17 mouse cellular contexts compared by ENCODE assay signal in genomic region chr13:23729192-23729525, GRCm38 (mm10). TPM values are rescaled to one million over a fixed set of nuclear protein-coding genes. Genes with fewer than 3 reads are reported as not detected.
DNase-seq lines count a peak whose midpoint lies in the region; ATAC-seq and TF ChIP-seq lines count a peak whose summit lies in the region.
"Had no signal": no experiment of that assay in that cellular context is flagged by ENCODE, and none has a peak within 500 bp of the region (broad histone marks: within the 10 kb centered on the region; RNA-seq: fewer than 3 reads in every experiment).

No protein-coding gene starts in this region.

- 84% methylated on average over 9 of the region's 9 CpGs for WGBS in heart, postnatal 0 days
- 51% methylated on average over 9 of the region's 9 CpGs for WGBS in liver, postnatal 0 days (ENCODE audit: insufficient replicate concordance)

- DNase-seq in heart, postnatal 0 days (ENCODE audit: low spot score): no peak
- DNase-seq in heart, postnatal 4 days: no peak
- DNase-seq in liver, postnatal 0 days: peak; percentile 11
- peak; percentile 57 for DNase-seq in thymus, postnatal 14 days
- DNase-seq in cerebellum, postnatal 4 days (ENCODE audit: low spot score in 2 of 2): no peak
- DNase-seq: cerebellum, postnatal 36 days; kidney, adult 9 months; left cerebral cortex, postnatal 4 days; lung, postnatal 10 days; retina, postnatal 1 day had no signal

- H3K27me3 ChIP-seq in heart, postnatal 0 days (ENCODE audit: control insufficient read depth, insufficient read depth, low read length): no peaks in the 10 kb centered on the region
- no peaks in the 10 kb centered on the region for H3K27me3 ChIP-seq in liver, postnatal 0 days (ENCODE audit: insufficient read depth, low read length)
- H3K27me3 ChIP-seq: midbrain, embryonic 15.5 days; neural tube, embryonic 13.5 days had no signal

- H3K4me3 ChIP-seq in heart, postnatal 0 days (ENCODE audit: low read depth, low read length): no peak overlapping the region
- H3K4me3 ChIP-seq in liver, postnatal 0 days (ENCODE audit: low read depth, low read length): no peak overlapping the region
- H3K4me3 ChIP-seq: midbrain, embryonic 15.5 days; neural tube, embryonic 13.5 days had no signal

- no peaks in the 10 kb centered on the region for H3K9me3 ChIP-seq in heart, postnatal 0 days (replicated peaks; ENCODE audit: control insufficient read depth, low read length)
- no peaks in the 10 kb centered on the region for H3K9me3 ChIP-seq in liver, postnatal 0 days (ENCODE audit: low read length)
- H3K9me3 ChIP-seq: midbrain, embryonic 15.5 days; neural tube, embryonic 13.5 days had no signal

- no peak for TF ChIP-seq CTCF in heart, postnatal 0 days (IDR thresholded peaks at IDR 0.05; ENCODE audit: low read depth)
- TF ChIP-seq CTCF in liver, postnatal 0 days (IDR thresholded peaks at IDR 0.05; ENCODE audit: low read depth): no peak

- H3K4me1 ChIP-seq in heart, postnatal 0 days (ENCODE audit: control insufficient read depth, insufficient read depth): 0 out of 2 replicates have a peak, but pooled peaks cover 7% of the 10 kb centered on the region
- peaks cover 15% of the 10 kb centered on the region for H3K4me1 ChIP-seq in liver, postnatal 0 days (ENCODE audit: insufficient read depth)
- H3K4me1 ChIP-seq: midbrain, embryonic 15.5 days; neural tube, embryonic 13.5 days had no signal

- peak overlapping the region; percentile 30; the same call in 1 of the 2 replicates for H3K27ac ChIP-seq in heart, postnatal 0 days (ENCODE audit: low read depth)
- H3K27ac ChIP-seq in liver, postnatal 0 days (ENCODE audit: low read depth): peak overlapping the region; percentile 39
- H3K27ac ChIP-seq: hindbrain, postnatal 0 days; midbrain, embryonic 15.5 days; neural tube, embryonic 13.5 days had no signal

- H3K36me3 ChIP-seq in heart, postnatal 0 days (replicated peaks; ENCODE audit: control insufficient read depth, insufficient read depth, low read length): no peaks in the 10 kb centered on the region
- no peaks in the 10 kb centered on the region for H3K36me3 ChIP-seq in liver, postnatal 0 days (replicated peaks; ENCODE audit: insufficient read depth, low read length)
- H3K36me3 ChIP-seq: midbrain, embryonic 15.5 days; neural tube, embryonic 13.5 days had no signal

- TF ChIP-seq EP300 in heart, postnatal 0 days (IDR thresholded peaks at IDR 0.05; ENCODE audit: low read depth): no peak
- no peak for TF ChIP-seq EP300 in liver, postnatal 0 days (IDR thresholded peaks at IDR 0.05; ENCODE audit: low read depth)

- H3K4me2 ChIP-seq in heart, postnatal 0 days (ENCODE audit: low read depth, low read length): no peak overlapping the region
- no peak overlapping the region for H3K4me2 ChIP-seq in liver, postnatal 0 days (ENCODE audit: low read depth, low read length)
- H3K4me2 ChIP-seq: heart, embryonic 11.5 days; midbrain, embryonic 15.5 days; neural tube, embryonic 13.5 days had no signal

- no peak overlapping the region for H3K9ac ChIP-seq in heart, postnatal 0 days (replicated peaks; ENCODE audit: low read depth, low read length)
- no peak overlapping the region for H3K9ac ChIP-seq in liver, postnatal 0 days (replicated peaks)
- H3K9ac ChIP-seq: midbrain, embryonic 15.5 days; neural tube, embryonic 13.5 days had no signal

- no peak for ATAC-seq in heart, postnatal 0 days (ENCODE audit: insufficient read depth, low read depth)
- ATAC-seq in granulocyte monocyte progenitor cell, adult 5-6 weeks (replicated peaks; ENCODE audit: poor library complexity, severe bottlenecking): peak; percentile 76
- no peak for ATAC-seq in liver, postnatal 0 days
- no peak for ATAC-seq in frontal cortex, adult (ENCODE audit: low TSS enrichment)
- ATAC-seq: CD4-positive, CD25-positive, alpha-beta regulatory T cell, adult 4 months; hindbrain, postnatal 0 days; midbrain, embryonic 15.5 days had no signal

RNA-seq across cellular contexts. Expression of gene Hist1h1c, which starts 9.4 kb away (rescaled TPM):
- total RNA-seq in heart, postnatal 0 days (2014; rRNA removed; ENCODE audit: low replicate concordance): 770 and 1,043 TPM in 2 replicates
- polyA plus RNA-seq in heart, postnatal 0 days (2015; fragmentation: Nextera tagmentation; extraction: Ambion mirVana): 73.4 and 101 TPM in 2 replicates
- 100 to 1,000 TPM; 472 to 511 TPM for total RNA-seq in heart, postnatal 4 days (2021)
- total RNA-seq in granulocyte monocyte progenitor cell, adult 5-6 weeks (2014; fragmentation: Nextera tagmentation): 61.8 and 110 TPM in 2 replicates
- 737 and 810 TPM in 2 replicates for total RNA-seq in granulocyte monocyte progenitor cell, adult 5-6 weeks (2017)
- polyA plus RNA-seq in liver, postnatal 0 days (2015; fragmentation: Nextera tagmentation; extraction: Ambion mirVana): 69.6 and 74.1 TPM in 2 replicates

RNA-seq across cellular contexts. Expression of gene Hist1h3c, which starts 16.2 kb away (rescaled TPM):
- total RNA-seq in heart, postnatal 0 days (2014; rRNA removed; ENCODE audit: low replicate concordance): 1,907 and 3,007 TPM in 2 replicates
- 1.2 and 1.3 TPM in 2 replicates for polyA plus RNA-seq in heart, postnatal 0 days (2015; fragmentation: Nextera tagmentation; extraction: Ambion mirVana)
- 100 to 1,000 TPM; 252 to 264 TPM for total RNA-seq in heart, postnatal 4 days (2021)
- total RNA-seq in granulocyte monocyte progenitor cell, adult 5-6 weeks (2014; fragmentation: Nextera tagmentation): 24.5 and 38.0 TPM in 2 replicates
- 507 and 886 TPM in 2 replicates for total RNA-seq in granulocyte monocyte progenitor cell, adult 5-6 weeks (2017)
- 2.8 and 3.5 TPM in 2 replicates for polyA plus RNA-seq in liver, postnatal 0 days (2015; fragmentation: Nextera tagmentation; extraction: Ambion mirVana)

RNA-seq across cellular contexts. Expression of gene Hist1h2bb, which starts 17.4 kb away (rescaled TPM):
- 1,542 and 1,547 TPM in 2 replicates for total RNA-seq in heart, postnatal 0 days (2014; rRNA removed; ENCODE audit: low replicate concordance)
- 0.59 and 0.78 TPM in 2 replicates for polyA plus RNA-seq in heart, postnatal 0 days (2015; fragmentation: Nextera tagmentation; extraction: Ambion mirVana)
- total RNA-seq in heart, postnatal 4 days (2021): 100 to 1,000 TPM; 281 to 294 TPM
- total RNA-seq in granulocyte monocyte progenitor cell, adult 5-6 weeks (2014; fragmentation: Nextera tagmentation): 155 and 176 TPM in 2 replicates
- total RNA-seq in granulocyte monocyte progenitor cell, adult 5-6 weeks (2017): 3,446 and 3,529 TPM in 2 replicates
- 1.6 and 2.7 TPM in 2 replicates for polyA plus RNA-seq in liver, postnatal 0 days (2015; fragmentation: Nextera tagmentation; extraction: Ambion mirVana)
- polyA plus RNA-seq: neural tube, embryonic 13.5 days had no signal

RNA-seq across cellular contexts. Expression of gene Hfe, which starts 18.5 kb away (rescaled TPM):
- 21.4 and 25.9 TPM in 2 replicates for total RNA-seq in heart, postnatal 0 days (2014; rRNA removed; ENCODE audit: low replicate concordance)
- 18.0 and 22.3 TPM in 2 replicates for polyA plus RNA-seq in heart, postnatal 0 days (2015; fragmentation: Nextera tagmentation; extraction: Ambion mirVana)
- total RNA-seq in heart, postnatal 4 days (2021): 10 to 100 TPM; 19.7 to 21.0 TPM
- 7.9 and 19.9 TPM in 2 replicates for total RNA-seq in granulocyte monocyte progenitor cell, adult 5-6 weeks (2014; fragmentation: Nextera tagmentation)
- 7.6 and 9.7 TPM in 2 replicates for total RNA-seq in granulocyte monocyte progenitor cell, adult 5-6 weeks (2017)
- 24.0 and 25.1 TPM in 2 replicates for polyA plus RNA-seq in liver, postnatal 0 days (2015; fragmentation: Nextera tagmentation; extraction: Ambion mirVana)

RNA-seq across cellular contexts. Expression of gene Hist1h2ab, which starts 21.8 kb away (rescaled TPM):
- total RNA-seq in heart, postnatal 0 days (2014; rRNA removed; ENCODE audit: low replicate concordance): 667 and 733 TPM in 2 replicates
- polyA plus RNA-seq in heart, postnatal 0 days (2015; fragmentation: Nextera tagmentation; extraction: Ambion mirVana): 5.6 and 7.6 TPM in 2 replicates
- 100 to 1,000 TPM; 424 to 425 TPM for total RNA-seq in heart, postnatal 4 days (2021)
- total RNA-seq in granulocyte monocyte progenitor cell, adult 5-6 weeks (2014; fragmentation: Nextera tagmentation): 9.2 and 31.4 TPM in 2 replicates
- 1,996 and 2,074 TPM in 2 replicates for total RNA-seq in granulocyte monocyte progenitor cell, adult 5-6 weeks (2017)
- polyA plus RNA-seq in liver, postnatal 0 days (2015; fragmentation: Nextera tagmentation; extraction: Ambion mirVana): 46.5 and 47.4 TPM in 2 replicates

Comparison
In these comparisons a context has a peak if more than half of its experiments do, and no peak if none do; other contexts are left out.
1. DNase-seq: peak in liver, postnatal 0 days (single experiment) and thymus, postnatal 14 days (single experiment); none in heart, postnatal 0 days (single experiment), heart, postnatal 4 days (single experiment) and cerebellum, postnatal 4 days (0 of 2).